Mouse (Mus musculus) induced T-regulatory cell, adult 2 months (primary cell): ENCODE measurements at regions not wholly inside any gene's neighbourhood (a gene's known extent, or its start where the extent isn't known, plus 50 kb on each side); places are given as distances from the start of the nearest gene placed in this dataset.

Source experiments
- DNase-seq: peaks from one replicate; pipeline ENCODE4 v3.0.0-alpha.2; 2012; ENCODE audit warnings: low read depth

GRCm38 (mm10) chrX:61046700-61047099 lies 138.7 kb downstream of the Cdr1 start:
- peak; percentile 1 for DNase-seq

DNA sequence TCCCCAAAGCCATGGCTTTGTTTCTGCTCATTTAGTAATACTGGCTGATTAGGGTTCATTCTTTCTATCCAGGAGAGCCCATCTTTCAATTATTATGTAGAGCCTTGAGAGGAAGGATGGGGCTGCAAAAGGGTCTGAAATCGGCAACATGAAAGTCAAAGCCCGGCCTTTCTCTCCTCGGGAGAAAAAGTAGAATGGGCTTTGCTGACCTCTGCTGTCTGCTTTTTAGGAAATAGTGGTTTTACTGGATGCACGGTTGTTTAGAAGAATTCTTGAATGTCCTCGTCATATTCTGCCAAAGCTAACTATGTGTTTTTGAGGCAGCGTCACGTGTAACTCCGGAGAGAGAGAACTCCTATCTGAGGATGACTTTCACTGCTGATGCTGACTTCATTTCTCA lies 142.2 kb downstream of the Cdr1 start:
- DNase-seq, result no peak
